Mouse (Mus musculus) R1 (cell line): Measurements from ENCODE around the gene Zbtb43.

ENCODE experiments used
- DNase-seq: peaks from one replicate; pipeline ENCODE4 v3.0.0-alpha.2; 2018; ENCODE audit warnings: low read depth, low spot score

The Zbtb43 gene

GRCm38 (mm10) chr2:33430081-33430770, 38.1 kb downstream of the Zbtb43 start:
- no peak for DNase-seq

DNA sequence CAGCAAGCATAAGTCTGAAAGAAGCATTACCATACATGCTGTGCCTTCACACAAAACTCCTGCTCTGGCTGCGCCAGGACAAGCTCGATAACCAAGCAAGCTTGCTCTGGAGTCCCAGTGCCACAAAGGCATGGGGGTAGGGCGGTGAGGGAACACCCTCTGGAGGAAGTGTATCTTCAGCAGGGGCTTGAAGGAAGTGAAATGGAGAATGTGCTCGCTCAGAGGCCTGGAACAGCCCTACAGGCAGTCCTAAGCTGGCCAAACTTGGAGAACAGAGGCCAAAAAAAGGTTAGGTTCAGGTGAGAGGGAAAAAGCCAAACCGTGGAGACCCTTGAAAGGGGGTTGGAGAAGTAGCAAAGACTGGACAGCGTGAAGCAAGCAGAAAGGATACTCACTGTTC, 39.0 kb downstream of the Zbtb43 start:
- peak; percentile 51 for DNase-seq

- DNase-seq, result peak; percentile 84
These were observed 41.5 kb downstream of the Zbtb43 start for GRCm38 (mm10) chr2:33426640-33427398.

- no peak for DNase-seq
These were observed 50.9 kb downstream of the Zbtb43 start for GRCm38 (mm10) chr2:33417454-33417853.

DNA sequence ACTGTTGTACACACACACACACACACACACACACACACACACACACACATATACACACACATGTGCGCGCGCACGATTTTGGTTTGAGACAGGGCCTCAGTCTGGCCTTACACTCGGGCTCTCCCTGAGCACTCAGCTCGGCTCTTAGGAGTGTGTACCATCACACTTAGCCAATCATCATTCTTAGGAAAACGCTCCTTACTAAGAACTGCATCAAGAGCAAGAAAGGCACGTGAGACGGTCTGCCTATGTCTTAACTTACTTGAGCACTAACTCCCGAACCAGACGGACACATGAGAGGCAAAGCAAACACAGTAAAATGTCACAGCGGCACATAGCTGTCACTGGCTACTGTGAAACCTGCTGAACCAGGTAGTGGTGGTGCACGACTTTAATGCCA, 54.3 kb downstream of the Zbtb43 start:
- DNase-seq, result no peak

DNA sequence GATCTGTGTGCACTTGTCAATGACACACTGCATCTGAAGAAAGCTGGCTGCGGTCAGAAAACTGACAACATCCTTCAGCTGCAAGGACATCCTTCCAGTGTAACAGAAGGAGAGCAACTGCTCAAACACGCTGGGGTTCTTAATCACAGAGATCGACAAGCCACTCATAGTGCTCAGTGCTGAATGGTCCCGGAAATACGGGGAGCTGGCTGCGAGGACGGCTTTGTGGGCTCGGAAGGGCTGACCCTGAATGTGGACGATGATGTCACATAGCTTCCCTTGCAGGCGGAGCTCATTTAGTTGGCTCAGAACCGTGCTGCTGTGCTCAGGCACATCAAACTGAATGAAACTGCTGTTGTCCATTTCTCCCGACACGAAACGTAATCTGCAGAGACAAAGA, 56.2 kb downstream of the Zbtb43 start:
- DNase-seq, result no peak

DNA sequence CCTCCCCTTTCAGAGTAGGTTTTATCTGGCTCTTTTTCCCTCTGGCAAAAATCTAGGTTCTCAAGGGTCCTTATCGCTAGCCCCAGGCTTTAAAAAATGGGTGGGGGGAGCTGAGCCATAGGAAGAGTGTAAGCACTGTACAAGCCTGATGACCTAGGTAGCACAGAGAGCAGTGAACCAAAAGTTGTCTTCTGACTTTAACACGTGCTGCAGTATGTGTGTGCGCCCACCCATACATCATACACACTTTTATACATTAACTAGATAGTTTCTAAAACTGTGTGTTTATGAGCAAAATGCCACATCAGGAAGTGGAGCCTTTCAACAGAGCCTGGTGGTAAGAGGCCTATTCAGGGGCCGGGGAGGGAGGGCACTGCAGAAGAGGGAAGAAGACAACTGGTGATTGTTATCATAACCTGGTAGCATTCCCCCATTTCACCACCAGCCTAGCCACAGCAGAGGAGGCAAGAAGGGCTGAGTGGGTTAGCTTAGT, 64.8 kb downstream of the Zbtb43 start:
- no peak for DNase-seq

- no peak for DNase-seq
These were observed 65.7 kb downstream of the Zbtb43 start for GRCm38 (mm10) chr2:33402638-33403037.

GRCm38 (mm10) chr2:33402236-33402635, 66.1 kb downstream of the Zbtb43 start:
- DNase-seq, result peak; percentile 72

- peak; percentile 42 for DNase-seq
These were observed 67.1 kb downstream of the Zbtb43 start for GRCm38 (mm10) chr2:33401217-33401616.

GRCm38 (mm10) chr2:33400541-33400940, 67.8 kb downstream of the Zbtb43 start:
- DNase-seq, result no peak
